Comparison of ENCODE assay signal across 18 mouse cellular contexts in the genomic region with DNA sequence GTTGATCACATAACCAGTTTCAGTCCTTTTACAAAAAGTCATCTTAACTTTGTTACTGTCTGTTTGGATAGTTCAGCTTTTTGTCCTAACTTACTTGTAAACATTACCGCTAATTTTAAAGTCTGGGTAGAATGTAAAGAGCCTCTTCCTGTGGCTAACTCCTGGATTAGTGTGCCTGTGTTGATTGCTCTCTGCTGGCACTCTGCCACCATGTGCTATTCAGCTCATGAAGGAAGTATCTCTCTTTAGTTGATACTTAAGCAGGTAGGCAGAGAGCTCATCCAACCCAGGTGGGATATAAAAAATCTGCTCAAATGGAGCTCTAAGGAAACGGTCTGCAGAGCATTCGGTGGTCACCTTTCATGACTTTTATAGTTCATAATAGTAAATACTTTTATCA.
DNase-seq lines count a peak whose midpoint lies in the region; ATAC-seq and TF ChIP-seq lines count a peak whose summit lies in the region.
"Had no signal": no experiment of that assay in that cellular context is flagged by ENCODE, and none has a peak within 500 bp of the region (broad histone marks: within the 10 kb centered on the region; RNA-seq: fewer than 3 reads in every experiment).

No protein-coding gene starts in this region.

- WGBS in embryonic facial prominence, embryonic 14.5 days = 60% methylated on average over 3 of the region's 3 CpGs
- 89% methylated on average over 3 of the region's 3 CpGs for WGBS in embryonic facial prominence, embryonic 10.5 days
- WGBS in lung, adult 2 months = 64% methylated on average over 3 of the region's 3 CpGs

- no peaks in the 10 kb centered on the region for H3K9me3 ChIP-seq in embryonic facial prominence, embryonic 14.5 days (ENCODE audit: control insufficient read depth, low read length)
- no peaks in the 10 kb centered on the region for H3K9me3 ChIP-seq in embryonic facial prominence, embryonic 10.5 days
- H3K9me3 ChIP-seq: forebrain, embryonic 12.5 days; heart, embryonic 13.5 days; hindbrain, embryonic 12.5 days had no signal

- no peak for TF ChIP-seq CTCF in lung, adult 2 months (IDR thresholded peaks at IDR 0.05; ENCODE audit: insufficient read depth, low read length)

- ATAC-seq in embryonic facial prominence, embryonic 14.5 days (ENCODE audit: low read depth) = no peak
- ATAC-seq in erythroblast, adult 5-6 weeks (replicated peaks; ENCODE audit: low FRiP score, poor library complexity, severe bottlenecking) = no peak
- ATAC-seq: forebrain, embryonic 16.5 days; hindbrain, embryonic 16.5 days; intestine, embryonic 16.5 days had no signal

- DNase-seq in embryonic facial prominence, embryonic 14.5 days (ENCODE audit: low spot score) = peak; percentile 70
- no peak for DNase-seq in embryonic facial prominence, embryonic 10.5 days (ENCODE audit: low spot score)
- peak; percentile 2 for DNase-seq in lung, adult 2 months
- DNase-seq in lung, postnatal 14 days = no peak
- DNase-seq in NIH3T3 (ENCODE audit: low read depth) = peak; percentile 48
- no peak for DNase-seq in urinary bladder, postnatal 25 days (ENCODE audit: low spot score)
- DNase-seq: adrenal gland, postnatal 14 days; cerebellum, adult 11-12 months; cerebellum, adult 9-10 months; gastrocnemius, postnatal 14 days; heart, postnatal 36 days had no signal

- H3K9ac ChIP-seq in embryonic facial prominence, embryonic 14.5 days (ENCODE audit: low read depth, low read length) = no peak overlapping the region
- H3K9ac ChIP-seq: forebrain, embryonic 12.5 days; heart, embryonic 13.5 days; hindbrain, embryonic 12.5 days had no signal

- no peak overlapping the region for H3K4me2 ChIP-seq in embryonic facial prominence, embryonic 14.5 days (ENCODE audit: low read depth, low read length)
- H3K4me2 ChIP-seq: forebrain, embryonic 12.5 days; heart, embryonic 13.5 days; hindbrain, embryonic 12.5 days had no signal

- TF ChIP-seq POLR2A in lung, adult 2 months (IDR thresholded peaks at IDR 0.05; ENCODE audit: borderline replicate concordance, extremely low read depth, low read depth, low read length) = no peak

- H3K27ac ChIP-seq in embryonic facial prominence, embryonic 14.5 days (replicated peaks; ENCODE audit: low read depth, low read length) = no peak overlapping the region
- no peak overlapping the region for H3K27ac ChIP-seq in embryonic facial prominence, embryonic 10.5 days (replicated peaks)
- H3K27ac ChIP-seq: forebrain, embryonic 12.5 days; heart, embryonic 13.5 days; hindbrain, embryonic 12.5 days had no signal

- no peak overlapping the region for H3K4me3 ChIP-seq in embryonic facial prominence, embryonic 14.5 days (ENCODE audit: low read depth, low read length)
- no peak overlapping the region for H3K4me3 ChIP-seq in embryonic facial prominence, embryonic 10.5 days
- H3K4me3 ChIP-seq in lung, adult 2 months (replicated peaks; ENCODE audit: extremely low read depth, low read depth, low read length) = no peak overlapping the region
- H3K4me3 ChIP-seq: forebrain, embryonic 12.5 days; heart, embryonic 13.5 days; hindbrain, embryonic 12.5 days had no signal

- peaks cover 28% of the 10 kb centered on the region for H3K36me3 ChIP-seq in embryonic facial prominence, embryonic 14.5 days (ENCODE audit: control insufficient read depth, insufficient read depth, low read length)
- peaks cover 40% of the 10 kb centered on the region for H3K36me3 ChIP-seq in embryonic facial prominence, embryonic 10.5 days (replicated peaks)

- H3K27me3 ChIP-seq in embryonic facial prominence, embryonic 14.5 days (replicated peaks; ENCODE audit: control insufficient read depth, insufficient read depth, low read length) = no peaks in the 10 kb centered on the region
- no peaks in the 10 kb centered on the region for H3K27me3 ChIP-seq in embryonic facial prominence, embryonic 10.5 days (replicated peaks; ENCODE audit: low read depth, poor library complexity, severe bottlenecking)
- H3K27me3 ChIP-seq: forebrain, embryonic 12.5 days; heart, embryonic 13.5 days; hindbrain, embryonic 12.5 days had no signal

- H3K4me1 ChIP-seq in embryonic facial prominence, embryonic 14.5 days (ENCODE audit: control insufficient read depth, insufficient read depth, low read length) = peaks cover 8% of the 10 kb centered on the region
- H3K4me1 ChIP-seq in embryonic facial prominence, embryonic 10.5 days = 0 out of 2 replicates have a peak, but pooled peaks cover 2% of the 10 kb centered on the region
- no peaks in the 10 kb centered on the region for H3K4me1 ChIP-seq in lung, adult 2 months (ENCODE audit: control insufficient read depth, insufficient read depth, low read length)
- H3K4me1 ChIP-seq: forebrain, embryonic 12.5 days; hindbrain, embryonic 12.5 days had no signal

Comparison
In these comparisons a context has a peak if more than half of its experiments do, and no peak if none do; other contexts are left out.
1. DNase-seq: peak in embryonic facial prominence, embryonic 14.5 days (single experiment), lung, adult 2 months (single experiment) and NIH3T3 (single experiment); none in embryonic facial prominence, embryonic 10.5 days (single experiment), lung, postnatal 14 days (single experiment) and urinary bladder, postnatal 25 days (single experiment).